Mouse (Mus musculus) forebrain, embryonic 11.5 days (tissue): Measurements from ENCODE around the gene Srf. TPM values are rescaled to one million over a fixed set of nuclear protein-coding genes. Genes with fewer than 3 reads are reported as not detected.

Experiments
- ATAC-seq: fragments of 200-750 bp; cut with Nextera tagmentation; replicated peaks from 2 replicates; pipeline ENCODE4 v1.8.0; 2017; ENCODE audit warnings: moderate TSS enrichment; ENCODE audit not compliant: low FRiP score
- DNase-seq: peaks from one replicate; pipeline ENCODE4 v3.0.0-alpha.2; 2017; ENCODE audit warnings: low spot score
- H3K27ac ChIP-seq: fragments of 300-500 bp; sonication (generic); 2 replicates; pipeline ENCODE4 v1.5.1; 2014; ENCODE audit warnings: low read depth, low read length
- H3K27me3 ChIP-seq: fragments of 300-500 bp; sonication (generic); 2 replicates; pipeline ENCODE4 v1.6.1; 2014; ENCODE audit warnings: mild to moderate bottlenecking, low read length, mixed read lengths; ENCODE audit not compliant: control insufficient read depth, insufficient read depth
- H3K36me3 ChIP-seq: fragments of 300-500 bp; sonication (generic); 2 replicates; pipeline ENCODE4 v1.6.1; 2014; ENCODE audit warnings: mild to moderate bottlenecking, low read length, moderate library complexity, mixed read lengths; ENCODE audit not compliant: control insufficient read depth, insufficient read depth
- H3K4me1 ChIP-seq: fragments of 300-500 bp; sonication (generic); replicated peaks from 2 replicates; pipeline ENCODE4 v1.6.1; 2014; ENCODE audit warnings: low read length, mixed read lengths; ENCODE audit not compliant: control insufficient read depth, insufficient read depth
- H3K4me2 ChIP-seq: fragments of 300-500 bp; sonication (generic); 2 replicates; pipeline ENCODE4 v1.6.1; 2014; ENCODE audit warnings: low read depth, mild to moderate bottlenecking, low read length, moderate library complexity, mixed read lengths; ENCODE audit not compliant: severe bottlenecking
- H3K4me3 ChIP-seq: fragments of 300-500 bp; sonication (generic); 2 replicates; pipeline ENCODE4 v1.5.1; 2014; ENCODE audit warnings: low read depth, low read length
- H3K9ac ChIP-seq: fragments of 300-500 bp; sonication (generic); 2 replicates; pipeline ENCODE4 v1.6.1; 2014; ENCODE audit warnings: low read length
- H3K9me3 ChIP-seq: fragments of 300-500 bp; sonication (generic); 2 replicates; pipeline ENCODE4 v1.6.1; 2016; ENCODE audit warnings: low read length, mixed read lengths; ENCODE audit not compliant: control insufficient read depth
- WGBS: fragments of 180-500 bp; shearing (Covaris S2); extraction: QIAGEN DNeasy Blood & Tissue Kit; methylation state at CpG from one replicate; pipeline ENCODE4 v1.1.7; 2014; 5-methylcytosine and 5-hydroxymethylcytosine counted together
- polyA plus RNA-seq: library from polyadenylated mRNA; unstranded; fragments of >200 nt; fragmentation: Nextera tagmentation; extraction: Ambion mirVana; gene quantifications from 2 replicates; pipeline ENCODE4 v1.2.1, GENCODE M21; 2014

The Srf gene
- polyA plus RNA-seq = 5.0 and 5.2 TPM in 2 replicates

GRCm38 (mm10) chr17:46555673-46556583 is at the start of gene Srf:
Srf (minus strand) TSS chr17:46556175.
- peaks cover 24% of the 10 kb centered on the region for H3K4me1 ChIP-seq
- peak; percentile 97 for DNase-seq
- ATAC-seq = peak; percentile 93
- no peaks in the 10 kb centered on the region for H3K27me3 ChIP-seq
- WGBS = under 1% methylated on average over 78 of the region's 87 CpGs
- no peaks in the 10 kb centered on the region for H3K36me3 ChIP-seq
- H3K27ac ChIP-seq = peak within 1 kb of the TSS; percentile 71
- H3K9me3 ChIP-seq = no peaks in the 10 kb centered on the region
- H3K9ac ChIP-seq = peak within 1 kb of the TSS; percentile 91
- H3K4me2 ChIP-seq = peak within 1 kb of the TSS; percentile 90
- peak within 1 kb of the TSS; percentile 97 for H3K4me3 ChIP-seq

DNA sequence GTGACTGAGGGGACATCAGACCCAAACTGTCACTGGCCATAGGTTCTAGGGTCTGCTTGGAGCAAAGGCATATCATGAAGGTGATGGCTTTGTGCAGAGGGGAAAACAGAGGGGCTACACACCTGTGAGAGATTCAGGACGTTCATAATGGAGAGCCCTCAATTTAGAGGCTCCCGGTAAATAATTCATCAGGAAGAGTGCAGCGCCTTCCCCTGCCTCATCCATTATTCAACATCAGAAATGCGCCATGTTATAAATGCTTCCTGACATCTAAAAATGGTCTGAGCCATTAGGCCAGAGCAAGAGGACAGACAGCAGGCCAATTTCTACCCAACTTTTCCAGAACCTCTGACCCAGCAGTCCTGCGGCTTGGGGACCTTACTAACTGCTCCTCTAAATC is 49.2 kb upstream of the Srf start:
- Histone ChIP-seq H3K4me1 (peaks cover 2% of the 10 kb centered on the region; the same call in 1 of the 2 replicates), H3K4me3 (no peak overlapping the region), H3K9me3 (no peaks in the 10 kb centered on the region), H3K4me2 (no peak overlapping the region), H3K27me3 (no peaks in the 10 kb centered on the region), H3K36me3 (no peaks in the 10 kb centered on the region), H3K27ac (no peak overlapping the region), H3K9ac (no peak overlapping the region)
- ATAC-seq (no peak), DNase-seq (no peak)
- 75% methylated on average over 5 of the region's 5 CpGs for WGBS

GRCm38 (mm10) chr17:46603229-46603628 is 47.3 kb upstream of the Srf start:
- DNase-seq = no peak
- Histone ChIP-seq H3K27ac (no peak overlapping the region), H3K4me2 (no peak overlapping the region), H3K4me3 (no peak overlapping the region), H3K27me3 (no peaks in the 10 kb centered on the region), H3K9me3 (no peaks in the 10 kb centered on the region), H3K36me3 (no peaks in the 10 kb centered on the region), H3K9ac (no peak overlapping the region), H3K4me1 (0 out of 2 replicates have a peak, but pooled peaks cover 2% of the 10 kb centered on the region)
- 94% methylated on average over 4 of the region's 4 CpGs for WGBS
- no peak for ATAC-seq

DNA sequence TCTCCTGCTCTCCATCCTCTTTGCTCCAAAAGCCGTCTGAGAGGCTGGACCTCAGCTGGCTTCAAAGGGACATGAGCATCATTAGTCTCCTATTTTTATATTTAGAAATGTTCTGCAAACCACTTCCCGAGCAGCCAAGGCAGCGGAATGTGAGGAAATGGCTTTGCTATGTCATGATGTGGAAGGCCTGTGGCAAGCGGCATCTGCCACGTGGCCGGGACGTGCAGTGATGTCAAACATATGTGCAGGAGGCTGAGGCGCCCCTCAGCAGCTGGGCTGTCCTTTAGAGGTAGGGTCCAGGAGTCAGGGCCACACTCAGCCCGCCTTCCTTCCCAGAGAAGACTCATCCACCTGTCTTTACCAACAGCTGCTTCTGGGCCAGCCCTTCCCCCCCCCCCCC is 46.2 kb upstream of the Srf start:
- DNase-seq = no peak
- H3K4me3 ChIP-seq = no peak overlapping the region
- H3K9me3 ChIP-seq = no peaks in the 10 kb centered on the region
- H3K36me3 ChIP-seq = no peaks in the 10 kb centered on the region
- 77% methylated on average over 9 of the region's 9 CpGs for WGBS
- no peaks in the 10 kb centered on the region for H3K27me3 ChIP-seq
- no peak overlapping the region for H3K9ac ChIP-seq
- H3K4me2 ChIP-seq = no peak overlapping the region
- no peak for ATAC-seq
- H3K4me1 ChIP-seq = 0 out of 2 replicates have a peak, but pooled peaks cover 2% of the 10 kb centered on the region
- H3K27ac ChIP-seq = no peak overlapping the region

DNA sequence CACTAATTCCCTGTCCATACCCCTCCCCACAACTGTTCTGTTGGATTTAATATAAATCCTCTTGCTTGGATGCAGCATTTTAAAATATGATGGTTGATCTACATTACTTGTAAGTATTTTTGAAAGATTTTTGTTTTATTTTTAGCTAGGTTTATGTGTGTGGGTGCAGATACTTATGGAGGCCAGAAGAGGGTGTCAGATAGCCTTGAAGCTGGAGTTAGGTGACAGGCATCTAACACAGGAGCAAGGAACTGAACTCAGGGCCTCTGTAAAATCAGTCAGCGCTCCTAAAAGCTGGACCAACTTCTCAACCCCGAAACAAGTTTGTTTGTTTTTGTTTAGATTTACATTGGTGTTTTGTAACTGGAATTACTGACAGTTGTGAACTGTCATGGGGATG is 44.6 kb upstream of the Srf start:
- no peak for DNase-seq
- ATAC-seq = no peak
- 94% methylated on average over 2 of the region's 2 CpGs for WGBS

GRCm38 (mm10) chr17:46598963-46599362 is 43.0 kb upstream of the Srf start:
- ATAC-seq = no peak
- H3K4me2 ChIP-seq = no peak overlapping the region
- WGBS = 83% methylated on average over 4 of the region's 4 CpGs

More for the DNA sequence above, 44.6 kb upstream of the Srf start:
- Histone ChIP-seq H3K4me2 (no peak overlapping the region), H3K9me3 (no peaks in the 10 kb centered on the region), H3K36me3 (no peaks in the 10 kb centered on the region), H3K9ac (no peak overlapping the region), H3K4me3 (no peak overlapping the region), H3K4me1 (0 out of 2 replicates have a peak, but pooled peaks cover 2% of the 10 kb centered on the region), H3K27me3 (no peaks in the 10 kb centered on the region), H3K27ac (no peak overlapping the region)

GRCm38 (mm10) chr17:46597956-46598355 is 42.0 kb upstream of the Srf start:
- Histone ChIP-seq H3K4me3 (no peak overlapping the region), H3K27ac (no peak overlapping the region), H3K9me3 (no peaks in the 10 kb centered on the region), H3K4me2 (no peak overlapping the region), H3K36me3 (no peaks in the 10 kb centered on the region), H3K9ac (no peak overlapping the region), H3K27me3 (no peaks in the 10 kb centered on the region), H3K4me1 (no peaks in the 10 kb centered on the region)
- DNase-seq (no peak), ATAC-seq (no peak)
- WGBS = 90% methylated on average over 11 of the region's 11 CpGs

More at GRCm38 (mm10) chr17:46598963-46599362, 43.0 kb upstream of the Srf start:
- Histone ChIP-seq H3K27ac (no peak overlapping the region), H3K9me3 (no peaks in the 10 kb centered on the region), H3K9ac (no peak overlapping the region), H3K4me1 (no peaks in the 10 kb centered on the region), H3K27me3 (no peaks in the 10 kb centered on the region), H3K36me3 (no peaks in the 10 kb centered on the region), H3K4me3 (no peak overlapping the region)
- DNase-seq = no peak

- Histone ChIP-seq H3K27ac (no peak overlapping the region), H3K4me3 (no peak overlapping the region), H3K36me3 (no peaks in the 10 kb centered on the region; the same call in 1 of the 2 replicates), H3K27me3 (no peaks in the 10 kb centered on the region), H3K4me1 (no peaks in the 10 kb centered on the region), H3K9me3 (no peaks in the 10 kb centered on the region), H3K9ac (no peak overlapping the region), H3K4me2 (no peak overlapping the region)
- 84% methylated on average over 6 of the region's 6 CpGs for WGBS
- ATAC-seq = no peak
- no peak for DNase-seq
These were observed 39.4 kb upstream of the Srf start for GRCm38 (mm10) chr17:46595336-46595735.
